Mouse (Mus musculus) testis, adult 2 months (tissue): ENCODE data around the gene Rraga.

Experiments
- CTCF ChIP-seq: fragments of 200-500 bp; IDR thresholded peaks from 2 replicates; pipeline ENCODE4 v1.5.1; 2012; ENCODE audit warnings: low read depth, mild to moderate bottlenecking, inconsistent platforms, low read length, moderate library complexity; ENCODE audit not compliant: control insufficient read depth, insufficient read depth, insufficient replicate concordance
- POLR2A ChIP-seq: fragments of 200-500 bp; IDR thresholded peaks from 2 replicates; pipeline ENCODE4 v1.6.1; 2012; ENCODE audit warnings: low read depth, mild to moderate bottlenecking, inconsistent platforms, low read length, moderate library complexity; ENCODE audit not compliant: control insufficient read depth

DNA sequence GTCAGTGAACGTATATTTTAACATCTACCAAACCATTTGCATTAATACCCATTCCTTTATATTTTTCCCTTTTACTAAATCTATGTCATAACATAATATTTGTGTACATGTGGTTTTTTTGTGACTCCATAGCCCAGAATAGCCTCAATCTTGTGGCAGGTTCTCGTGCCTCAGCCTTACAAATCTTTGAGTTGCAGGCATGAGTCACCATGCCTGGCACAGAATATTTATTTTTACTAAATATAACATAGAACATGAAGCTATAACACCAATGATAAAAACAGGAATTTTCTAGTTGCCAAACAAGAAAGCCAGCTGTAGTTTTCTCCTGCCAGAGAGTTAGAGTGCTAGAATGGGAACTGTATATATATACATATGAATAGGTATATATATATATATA is 45.0 kb downstream of the Rraga start:
- TF ChIP-seq POLR2A (no peak), CTCF (no peak)
